Mouse (Mus musculus) embryonic fibroblast, embryonic 13.5 days (primary cell): ENCODE measurements around the gene Syne4.

ENCODE experiments used
- CTCF ChIP-seq: IDR thresholded peaks from 2 replicates; pipeline ENCODE4 v1.5.1; 2011; ENCODE audit warnings: mild to moderate bottlenecking, control low read depth, low read length, moderate library complexity, borderline replicate concordance; ENCODE audit not compliant: insufficient read depth
- POLR2A ChIP-seq: IDR thresholded peaks from 2 replicates; pipeline ENCODE4 v1.6.1; 2011; ENCODE audit warnings: low read depth, mild to moderate bottlenecking, control low read depth, low read length, moderate library complexity

DNA sequence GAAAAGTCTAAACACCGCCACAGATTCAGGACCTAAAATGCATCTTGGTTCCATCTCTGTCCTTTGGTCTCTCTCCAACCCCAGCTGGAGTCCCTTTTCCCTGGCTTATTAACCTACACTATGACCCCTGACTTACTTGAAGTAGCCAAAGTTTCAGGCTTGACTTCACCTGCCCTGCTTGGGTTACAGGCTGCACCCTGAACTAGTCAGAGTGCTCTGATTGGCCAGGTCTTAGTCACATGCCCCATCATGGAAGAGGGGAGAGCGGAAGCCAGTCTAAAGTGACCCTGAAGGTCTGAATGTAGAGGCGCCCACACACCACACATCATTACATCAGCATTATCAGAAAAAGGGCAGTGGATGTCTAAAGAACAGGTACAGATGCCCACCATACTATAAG, 3.5 kb downstream of the Syne4 start:
- no peak for TF ChIP-seq CTCF
- no peak for TF ChIP-seq POLR2A
